Mouse (Mus musculus) thymus, adult 2 months (tissue): ENCODE results near the gene Pced1b. TPM values are rescaled to one million over a fixed set of nuclear protein-coding genes. Genes with fewer than 3 reads are reported as not detected.

Source experiments
- DNase-seq: peaks from one replicate; pipeline ENCODE4 v3.0.0; 2021
- H3K27ac ChIP-seq: fragments of 200-500 bp; 2 replicates; pipeline ENCODE4 v1.5.1; 2012; ENCODE audit warnings: low read length, control low read depth; ENCODE audit not compliant: control insufficient read depth, insufficient read depth
- H3K27me3 ChIP-seq: fragments of 200-500 bp; 2 replicates; pipeline ENCODE4 v1.6.1; 2012; ENCODE audit warnings: mild to moderate bottlenecking, low read length, moderate library complexity, mixed read lengths; ENCODE audit not compliant: control insufficient read depth, insufficient read depth
- H3K36me3 ChIP-seq: fragments of 200-500 bp; 2 replicates; pipeline ENCODE4 v1.6.1; 2012; ENCODE audit warnings: mild to moderate bottlenecking, low read length, moderate library complexity; ENCODE audit not compliant: control insufficient read depth, insufficient read depth
- H3K4me1 ChIP-seq: fragments of 200-500 bp; replicated peaks from 2 replicates; pipeline ENCODE4 v1.6.1; 2012; ENCODE audit warnings: low read length; ENCODE audit not compliant: control insufficient read depth, insufficient read depth
- H3K4me3 ChIP-seq: fragments of 200-500 bp; 2 replicates; pipeline ENCODE4 v1.5.1; 2012; ENCODE audit warnings: mild to moderate bottlenecking, low read length, control low read depth, moderate library complexity; ENCODE audit not compliant: control insufficient read depth, insufficient read depth
- CTCF ChIP-seq: fragments of 200-500 bp; IDR thresholded peaks from 2 replicates; pipeline ENCODE4 v1.5.1; 2012; ENCODE audit warnings: mild to moderate bottlenecking, control low read depth, low read length, moderate library complexity, borderline replicate concordance; ENCODE audit not compliant: control insufficient read depth, poor library complexity, insufficient read depth; ENCODE audit errors: extremely low read depth
- POLR2A ChIP-seq: fragments of 200-500 bp; IDR thresholded peaks from 2 replicates; pipeline ENCODE4 v1.6.1; 2012; ENCODE audit warnings: mild to moderate bottlenecking, low read length, control low read depth, moderate library complexity; ENCODE audit not compliant: control insufficient read depth, poor library complexity, insufficient read depth; ENCODE audit errors: extremely low read depth
- WGBS: fragments of 180-500 bp; shearing (Covaris S2); methylation state at CpG from one replicate; pipeline ENCODE4 v1.1.7; 2018; 5-methylcytosine and 5-hydroxymethylcytosine counted together
- polyA plus RNA-seq: library from polyadenylated mRNA; depleted of rRNA; stranded (reverse); fragments of >200 nt; gene quantifications from 2 replicates; pipeline ENCODE4 v1.2.3, GENCODE M21; 2012

The Pced1b gene
- polyA plus RNA-seq, 1 experiment = 26.7 TPM

GRCm38 (mm10) chr15:97415426-97415946 is 168.6 kb downstream of the Pced1b start:
- no peak for DNase-seq
- TF ChIP-seq POLR2A (no peak), CTCF (no peak)
- Histone ChIP-seq H3K36me3 (no peaks in the 10 kb centered on the region), H3K4me1 (no peaks in the 10 kb centered on the region), H3K27me3 (no peaks in the 10 kb centered on the region), H3K27ac (no peak overlapping the region), H3K4me3 (no peak overlapping the region)
- 68% methylated on average over 2 of the region's 2 CpGs for WGBS

- Histone ChIP-seq H3K4me1 (peaks cover 17% of the 10 kb centered on the region), H3K4me3 (no peak overlapping the region), H3K36me3 (no peaks in the 10 kb centered on the region), H3K27me3 (no peaks in the 10 kb centered on the region), H3K27ac (no peak overlapping the region)
- WGBS = 84% methylated on average over 2 of the region's 2 CpGs
- no peak for DNase-seq
- TF ChIP-seq POLR2A (no peak), CTCF (no peak)
These were observed 173.4 kb downstream of the Pced1b start for GRCm38 (mm10) chr15:97420292-97420691.

GRCm38 (mm10) chr15:97421533-97421932 is 174.6 kb downstream of the Pced1b start:
- no peak for DNase-seq

GRCm38 (mm10) chr15:97422212-97422944 is 175.5 kb downstream of the Pced1b start:
- H3K4me3 ChIP-seq = no peak overlapping the region
- H3K27ac ChIP-seq = no peak overlapping the region
- TF ChIP-seq POLR2A = no peak
- TF ChIP-seq CTCF = no peak
- no peaks in the 10 kb centered on the region for H3K27me3 ChIP-seq
- no peaks in the 10 kb centered on the region for H3K36me3 ChIP-seq
- WGBS = 62% methylated on average over 4 of the region's 4 CpGs
- H3K4me1 ChIP-seq = peaks cover 17% of the 10 kb centered on the region
- DNase-seq = no peak

More at GRCm38 (mm10) chr15:97421533-97421932, 174.6 kb downstream of the Pced1b start:
- Histone ChIP-seq H3K4me3 (no peak overlapping the region), H3K27me3 (no peaks in the 10 kb centered on the region), H3K27ac (no peak overlapping the region), H3K4me1 (peaks cover 17% of the 10 kb centered on the region), H3K36me3 (no peaks in the 10 kb centered on the region)
- 50% methylated on average over 3 of the region's 3 CpGs for WGBS
- no peak for TF ChIP-seq POLR2A
- TF ChIP-seq CTCF = no peak

GRCm38 (mm10) chr15:97424375-97424774 is 177.5 kb downstream of the Pced1b start:
- Histone ChIP-seq H3K27me3 (no peaks in the 10 kb centered on the region), H3K4me1 (peaks cover 17% of the 10 kb centered on the region), H3K27ac (peak overlapping the region; percentile 83), H3K36me3 (no peaks in the 10 kb centered on the region), H3K4me3 (peak overlapping the region; percentile 42)
- TF ChIP-seq POLR2A (no peak), CTCF (no peak)
- peak; percentile 66 for DNase-seq
- WGBS = 15% methylated on average over 7 of the region's 7 CpGs

DNA sequence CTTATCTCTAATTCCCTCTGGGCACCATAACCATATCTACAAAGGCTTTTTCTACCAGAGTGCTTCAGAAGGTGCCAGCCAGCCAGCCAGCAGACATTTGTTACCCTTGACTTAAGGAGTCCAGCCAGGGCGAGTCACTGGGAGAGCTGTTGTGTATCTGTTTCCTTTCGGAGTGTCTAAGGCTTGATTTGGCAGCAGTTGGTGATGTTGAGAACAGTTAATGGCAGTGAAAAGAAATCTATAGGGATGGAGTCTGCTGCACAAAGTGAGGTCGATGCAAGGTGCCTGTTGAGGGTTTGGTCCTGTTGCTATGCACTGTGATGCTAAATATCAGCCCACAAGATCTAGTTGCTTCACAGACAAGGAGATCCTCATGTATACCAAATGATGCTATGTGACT is 178.1 kb downstream of the Pced1b start:
- peak overlapping the region; percentile 83 for H3K27ac ChIP-seq
- no peak for TF ChIP-seq CTCF
- no peak for TF ChIP-seq POLR2A
- WGBS = 89% methylated on average over 3 of the region's 3 CpGs
- no peaks in the 10 kb centered on the region for H3K27me3 ChIP-seq
- DNase-seq = peak; percentile 9
- H3K36me3 ChIP-seq = no peaks in the 10 kb centered on the region
- peaks cover 20% of the 10 kb centered on the region for H3K4me1 ChIP-seq
- peak overlapping the region; percentile 42 for H3K4me3 ChIP-seq
